Mouse (Mus musculus) hindbrain, embryonic 10.5 days (tissue): ENCODE measurements around the gene Taf4. TPM values are rescaled to one million over a fixed set of nuclear protein-coding genes. Genes with fewer than 3 reads are reported as not detected.

ENCODE experiments used
- DNase-seq: peaks from one replicate; pipeline ENCODE4 v3.0.0-alpha.2; 2017; ENCODE audit warnings: low spot score
- H3K27ac ChIP-seq: fragments of 300-500 bp; sonication (generic); 2 replicates; pipeline ENCODE4 v1.5.1; 2016; ENCODE audit warnings: mild to moderate bottlenecking, moderate library complexity
- H3K27me3 ChIP-seq: fragments of 300-500 bp; sonication (generic); 2 replicates; pipeline ENCODE4 v1.6.1; 2016; ENCODE audit warnings: mild to moderate bottlenecking; ENCODE audit not compliant: poor library complexity, insufficient read depth, severe bottlenecking
- H3K36me3 ChIP-seq: fragments of 300-500 bp; sonication (generic); 2 replicates; pipeline ENCODE4 v1.6.1; 2016; ENCODE audit warnings: mild to moderate bottlenecking, moderate library complexity
- H3K4me1 ChIP-seq: fragments of 300-500 bp; sonication (generic); replicated peaks from 2 replicates; pipeline ENCODE4 v1.6.1; 2016; ENCODE audit warnings: mild to moderate bottlenecking
- H3K4me3 ChIP-seq: fragments of 300-500 bp; sonication (generic); 2 replicates; pipeline ENCODE4 v1.5.1; 2016; ENCODE audit warnings: mild to moderate bottlenecking, moderate library complexity
- H3K9me3 ChIP-seq: fragments of 300-500 bp; sonication (generic); 2 replicates; pipeline ENCODE4 v1.6.1; 2016; ENCODE audit warnings: mild to moderate bottlenecking, moderate library complexity
- WGBS: fragments of 180-500 bp; shearing (Covaris S2); methylation state at CpG from one replicate; pipeline ENCODE4 v1.1.7; 2016; 5-methylcytosine and 5-hydroxymethylcytosine counted together
- polyA plus RNA-seq: library from polyadenylated mRNA; unstranded; fragments of >200 nt; fragmentation: Nextera tagmentation; extraction: Ambion mirVana; gene quantifications from 2 replicates; pipeline ENCODE4 v1.2.1, GENCODE M21; 2016

Gene Taf4
- polyA plus RNA-seq, 1 experiment from 2014 or later = 3.7 TPM

DNA sequence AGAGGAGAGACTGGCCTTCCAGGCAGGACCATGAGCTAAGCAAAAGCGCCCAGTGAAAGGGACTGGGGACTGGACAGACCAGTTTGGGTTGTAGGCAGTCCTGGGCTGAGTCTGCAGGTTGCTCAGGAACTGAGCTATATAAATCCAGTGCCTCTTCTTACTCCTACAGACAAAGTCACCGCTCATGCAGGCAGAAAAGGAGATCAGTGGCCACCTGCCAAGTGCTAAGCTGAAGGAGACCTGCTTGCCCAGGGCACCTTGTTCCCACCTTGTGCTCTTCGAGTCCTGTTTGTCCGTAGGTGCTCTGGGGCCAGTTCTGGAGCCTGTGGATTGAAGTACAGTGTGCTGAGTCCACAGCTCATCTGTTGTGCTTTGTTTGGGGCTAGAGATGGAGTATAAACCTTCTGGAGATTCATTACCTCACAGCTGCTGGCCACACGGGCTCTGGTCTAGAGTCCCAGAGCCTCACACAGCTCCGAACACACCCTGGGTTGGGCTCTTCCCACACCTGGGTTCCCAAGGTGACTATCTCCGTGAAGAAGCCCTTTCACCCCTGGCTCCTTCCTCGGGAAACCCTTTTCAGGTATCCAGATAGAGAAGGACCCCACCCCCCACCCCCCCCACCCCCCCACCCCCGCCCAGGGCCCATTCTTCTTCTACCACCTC lies 30.0 kb upstream of the Taf4 start:
- H3K9me3 ChIP-seq = peaks cover 8% of the 10 kb centered on the region; the same call in 1 of the 2 replicates
- H3K4me1 ChIP-seq = no peaks in the 10 kb centered on the region
- no peak overlapping the region for H3K4me3 ChIP-seq
- no peaks in the 10 kb centered on the region for H3K27me3 ChIP-seq
- H3K27ac ChIP-seq = no peak overlapping the region
- DNase-seq = no peak
- H3K36me3 ChIP-seq = no peaks in the 10 kb centered on the region
- WGBS = 54% methylated on average over 9 of the region's 9 CpGs

DNA sequence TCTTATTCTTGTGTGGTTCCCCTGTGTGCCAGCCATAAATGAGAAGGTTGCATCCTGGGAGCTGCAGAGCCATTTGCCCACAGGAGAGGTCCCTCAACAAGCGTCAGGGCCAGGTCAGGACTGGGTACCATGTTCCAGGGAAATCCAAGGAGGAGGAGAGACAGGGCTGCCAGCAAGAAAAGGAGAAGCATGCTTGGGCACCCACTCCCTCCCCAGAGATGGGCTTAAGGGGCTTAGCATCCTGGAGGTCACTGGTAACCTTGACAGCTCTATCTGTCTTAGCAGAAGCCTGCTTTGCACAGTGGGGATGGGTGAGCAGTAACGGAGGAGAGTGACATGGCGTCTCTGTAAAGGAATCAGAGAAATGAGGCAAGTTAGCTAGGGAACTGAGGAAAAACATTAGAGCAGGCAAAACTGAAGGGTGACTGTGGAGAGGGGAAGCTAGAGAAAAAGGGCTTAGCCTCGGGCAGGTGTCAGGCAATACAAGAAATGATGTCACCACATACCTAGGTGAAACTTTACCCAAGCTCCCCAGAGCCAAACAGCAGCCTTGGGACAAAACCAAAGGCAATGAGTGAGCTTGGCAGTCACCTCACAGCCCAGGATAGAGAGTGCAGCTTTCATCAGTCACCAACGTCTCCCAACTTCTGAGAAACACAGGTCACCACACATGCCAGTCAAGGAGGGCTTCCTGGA lies 29.4 kb upstream of the Taf4 start:
- WGBS = 65% methylated on average over 5 of the region's 5 CpGs
- Histone ChIP-seq H3K4me3 (no peak overlapping the region), H3K36me3 (no peaks in the 10 kb centered on the region), H3K9me3 (peaks cover 8% of the 10 kb centered on the region; the same call in 1 of the 2 replicates), H3K4me1 (no peaks in the 10 kb centered on the region), H3K27me3 (no peaks in the 10 kb centered on the region), H3K27ac (no peak overlapping the region)
- no peak for DNase-seq

DNA sequence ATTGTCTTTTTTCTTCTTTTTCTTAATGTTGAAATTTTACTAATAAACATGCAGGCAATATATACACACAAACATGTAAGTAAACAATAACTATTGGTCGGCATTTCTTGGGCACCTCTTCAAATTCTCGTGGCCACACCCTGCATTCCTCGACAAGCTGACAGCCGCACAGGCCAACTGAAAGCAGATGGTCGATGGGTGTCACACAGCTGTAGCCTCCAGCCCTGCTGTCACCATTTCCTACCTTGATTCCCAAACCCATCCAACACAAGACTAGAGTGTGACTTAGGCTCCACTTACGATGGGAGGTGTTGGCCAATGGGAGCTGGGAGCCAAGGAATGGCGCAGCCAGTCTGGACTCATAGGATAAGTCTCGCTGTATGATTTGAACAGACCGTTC lies 25.2 kb upstream of the Taf4 start:
- no peak overlapping the region for H3K4me3 ChIP-seq
- H3K27me3 ChIP-seq = no peaks in the 10 kb centered on the region
- H3K36me3 ChIP-seq = no peaks in the 10 kb centered on the region
- no peak for DNase-seq
- 92% methylated on average over 9 of the region's 9 CpGs for WGBS
- H3K27ac ChIP-seq = no peak overlapping the region
- H3K4me1 ChIP-seq = no peaks in the 10 kb centered on the region
- no peaks in the 10 kb centered on the region for H3K9me3 ChIP-seq

DNA sequence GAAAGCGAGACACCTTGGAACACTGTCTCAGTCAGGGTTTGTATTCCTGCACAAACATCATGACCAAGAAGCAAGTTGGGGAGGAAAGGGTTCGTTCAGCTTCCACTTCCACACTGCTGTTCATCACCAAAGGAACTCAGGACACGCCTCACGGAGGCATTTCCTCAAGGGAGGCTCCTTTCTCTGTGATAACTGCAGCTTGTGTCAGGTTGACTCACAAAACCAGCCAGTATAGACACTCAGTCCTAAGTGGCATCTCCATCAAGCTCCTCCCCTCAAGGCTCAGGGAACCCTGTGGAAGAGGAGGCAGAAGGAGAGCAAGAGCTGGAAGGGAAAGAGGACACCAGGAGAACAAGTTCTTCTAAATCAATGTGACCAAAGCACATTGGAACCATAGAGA lies 22.0 kb upstream of the Taf4 start:
- no peaks in the 10 kb centered on the region for H3K9me3 ChIP-seq
- no peaks in the 10 kb centered on the region for H3K36me3 ChIP-seq
- H3K4me1 ChIP-seq = no peaks in the 10 kb centered on the region
- 75% methylated on average over 4 of the region's 4 CpGs for WGBS
- H3K4me3 ChIP-seq = no peak overlapping the region
- no peak for DNase-seq
- no peaks in the 10 kb centered on the region for H3K27me3 ChIP-seq
- H3K27ac ChIP-seq = no peak overlapping the region

DNA sequence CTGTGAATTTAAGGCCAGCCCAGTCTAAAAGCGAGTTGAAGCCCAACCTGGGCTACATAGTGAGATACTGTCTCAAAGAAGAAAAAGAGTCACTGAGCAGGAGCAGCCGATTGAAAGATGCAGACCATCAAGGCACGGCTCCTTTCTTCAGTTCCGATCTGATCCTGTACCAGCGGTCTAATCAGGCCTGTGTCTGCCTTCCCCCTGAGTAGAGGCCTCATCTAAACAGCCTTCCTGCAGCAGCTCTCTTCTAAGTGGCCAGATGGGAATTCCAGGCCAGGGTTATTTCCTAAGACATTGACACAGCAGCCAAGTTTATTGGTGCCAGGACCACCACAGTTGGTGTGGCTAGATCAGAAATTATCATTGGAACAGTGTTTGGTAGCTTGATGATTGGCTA lies 16.6 kb upstream of the Taf4 start:
- H3K4me3 ChIP-seq = no peak overlapping the region
- H3K36me3 ChIP-seq = no peaks in the 10 kb centered on the region
- H3K27ac ChIP-seq = no peak overlapping the region
- no peak for DNase-seq
- H3K4me1 ChIP-seq = no peaks in the 10 kb centered on the region
- H3K27me3 ChIP-seq = no peaks in the 10 kb centered on the region
- 88% methylated on average over 5 of the region's 5 CpGs for WGBS
- no peaks in the 10 kb centered on the region for H3K9me3 ChIP-seq

DNA sequence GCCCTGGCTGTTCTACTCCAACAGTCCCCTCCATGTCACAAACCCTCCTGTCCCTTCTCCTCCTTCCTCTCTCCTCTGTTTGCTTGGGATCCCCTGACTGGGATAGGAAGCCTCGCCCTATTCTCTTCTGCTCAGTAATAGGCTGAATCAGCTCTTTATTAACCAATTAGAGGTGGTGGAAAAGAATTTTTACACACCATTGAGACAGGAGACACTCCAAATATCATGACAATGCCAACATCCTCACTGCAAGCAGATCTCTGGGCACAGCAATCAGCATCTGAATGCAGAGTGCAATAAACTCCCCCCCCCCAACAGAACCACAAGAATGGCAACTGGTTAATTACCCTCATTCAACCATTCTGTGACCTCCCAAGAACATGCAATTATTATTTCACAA lies 12.7 kb upstream of the Taf4 start:
- Histone ChIP-seq H3K36me3 (no peaks in the 10 kb centered on the region), H3K4me1 (peaks cover 14% of the 10 kb centered on the region), H3K9me3 (no peaks in the 10 kb centered on the region), H3K27me3 (no peaks in the 10 kb centered on the region), H3K27ac (no peak overlapping the region), H3K4me3 (no peak overlapping the region)
- WGBS = 69% methylated on average over 1 of the region's 1 CpGs
- DNase-seq = no peak

DNA sequence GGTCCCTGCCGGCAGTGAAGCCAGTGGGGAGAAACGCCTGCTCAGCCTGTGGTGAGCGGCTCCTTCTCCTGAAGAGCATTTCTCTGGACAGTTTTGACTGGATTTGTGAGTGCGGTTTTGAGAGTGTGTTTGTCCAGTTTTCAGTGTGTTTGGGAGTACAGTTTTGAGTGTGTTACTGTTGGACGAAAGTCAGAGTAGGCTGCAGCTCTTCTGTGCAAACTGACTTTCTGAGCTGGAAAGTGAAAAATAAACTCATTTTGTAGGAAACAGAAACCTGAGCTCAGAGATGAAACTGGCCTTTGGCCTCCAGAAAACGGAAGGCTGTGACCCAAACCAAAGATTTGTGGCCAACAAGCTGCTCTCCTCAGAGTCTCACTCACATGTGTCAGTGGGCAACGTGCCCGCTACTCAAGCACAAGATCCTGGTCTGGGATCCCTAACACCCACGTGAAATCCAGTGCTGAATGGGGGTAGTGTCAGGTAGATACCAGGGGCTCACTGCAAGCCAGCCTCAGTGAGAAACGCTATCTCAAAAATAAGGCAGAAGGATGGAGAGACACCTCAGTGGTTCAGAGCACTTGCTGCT lies 10.1 kb upstream of the Taf4 start:
- 74% methylated on average over 10 of the region's 10 CpGs for WGBS
- no peaks in the 10 kb centered on the region for H3K9me3 ChIP-seq
- H3K27ac ChIP-seq = no peak overlapping the region
- DNase-seq = no peak
- peaks cover 14% of the 10 kb centered on the region for H3K4me1 ChIP-seq
- H3K27me3 ChIP-seq = no peaks in the 10 kb centered on the region
- H3K36me3 ChIP-seq = no peaks in the 10 kb centered on the region
- H3K4me3 ChIP-seq = no peak overlapping the region

DNA sequence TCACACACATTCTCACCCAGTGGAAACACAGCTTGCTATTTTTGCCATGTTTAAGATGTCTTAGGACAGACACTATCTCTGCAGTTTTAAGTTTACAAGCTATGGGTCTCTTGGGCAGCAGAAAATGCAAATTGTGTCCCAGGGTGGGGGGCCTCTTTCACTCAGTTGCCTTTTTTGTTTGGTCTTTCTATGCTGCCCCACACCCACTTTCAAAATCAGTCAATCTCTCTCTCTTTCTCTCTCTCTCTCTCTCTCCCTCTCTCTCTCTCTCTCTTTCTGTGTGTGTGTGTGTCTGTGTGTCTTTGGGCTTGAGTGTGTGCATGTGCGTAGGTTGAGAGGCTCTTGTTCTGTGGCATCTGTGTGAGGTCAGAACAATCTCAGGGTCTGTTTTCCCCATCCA lies 9.2 kb upstream of the Taf4 start:
- 75% methylated on average over 1 of the region's 1 CpGs for WGBS
- no peak for DNase-seq
- H3K9me3 ChIP-seq = no peaks in the 10 kb centered on the region
- no peaks in the 10 kb centered on the region for H3K36me3 ChIP-seq
- H3K4me1 ChIP-seq = peaks cover 14% of the 10 kb centered on the region
- no peak overlapping the region for H3K27ac ChIP-seq
- no peak overlapping the region for H3K4me3 ChIP-seq
- no peaks in the 10 kb centered on the region for H3K27me3 ChIP-seq

DNA sequence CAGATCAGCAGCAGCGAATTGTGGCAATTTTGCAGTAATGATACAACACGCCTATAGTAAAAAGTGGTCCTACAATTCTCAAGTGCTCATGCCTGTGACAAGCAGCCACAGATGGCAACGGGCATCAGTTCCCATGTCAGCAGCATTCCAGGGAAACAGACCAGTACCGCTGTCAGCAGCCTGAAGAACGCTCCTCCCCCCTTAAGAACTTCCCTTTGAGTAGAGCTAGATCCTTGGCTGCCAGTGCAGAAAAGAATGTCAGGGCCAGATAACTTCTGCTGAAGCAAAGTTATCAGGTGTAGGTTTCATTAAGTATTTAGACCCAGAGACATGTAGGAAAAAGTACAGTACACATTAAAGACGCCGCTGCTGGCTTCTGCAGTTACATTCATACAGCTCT lies 8.4 kb upstream of the Taf4 start:
- H3K27ac ChIP-seq = no peak overlapping the region
- peaks cover 14% of the 10 kb centered on the region for H3K4me1 ChIP-seq
- no peaks in the 10 kb centered on the region for H3K9me3 ChIP-seq
- 46% methylated on average over 7 of the region's 7 CpGs for WGBS
- no peak for DNase-seq
- H3K27me3 ChIP-seq = no peaks in the 10 kb centered on the region
- no peaks in the 10 kb centered on the region for H3K36me3 ChIP-seq
- no peak overlapping the region for H3K4me3 ChIP-seq

DNA sequence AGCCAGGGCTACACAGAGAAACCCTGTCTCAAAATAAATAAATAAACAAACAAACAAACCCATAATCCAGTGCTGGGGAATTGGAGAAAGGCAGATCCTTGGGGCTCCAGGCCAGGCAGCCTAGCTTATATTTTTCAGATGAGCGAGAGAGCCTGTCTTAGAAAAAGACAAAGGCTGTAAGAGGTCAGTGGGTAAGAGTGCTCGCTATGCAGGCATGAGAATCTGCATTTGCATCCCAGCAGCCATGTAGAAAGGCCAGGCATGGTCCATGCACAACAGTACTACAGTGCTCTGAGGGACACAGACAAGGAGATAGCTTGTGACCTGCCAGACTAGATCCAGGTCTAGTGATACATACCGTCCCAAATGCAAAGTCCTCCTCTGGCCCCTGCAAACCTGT lies 6.3 kb upstream of the Taf4 start:
- no peaks in the 10 kb centered on the region for H3K36me3 ChIP-seq
- no peaks in the 10 kb centered on the region; the same call in 1 of the 2 replicates for H3K27me3 ChIP-seq
- H3K4me3 ChIP-seq = no peak overlapping the region
- H3K27ac ChIP-seq = no peak overlapping the region
- DNase-seq = no peak
- 89% methylated on average over 3 of the region's 3 CpGs for WGBS
- peaks cover 21% of the 10 kb centered on the region for H3K4me1 ChIP-seq
- H3K9me3 ChIP-seq = no peaks in the 10 kb centered on the region

DNA sequence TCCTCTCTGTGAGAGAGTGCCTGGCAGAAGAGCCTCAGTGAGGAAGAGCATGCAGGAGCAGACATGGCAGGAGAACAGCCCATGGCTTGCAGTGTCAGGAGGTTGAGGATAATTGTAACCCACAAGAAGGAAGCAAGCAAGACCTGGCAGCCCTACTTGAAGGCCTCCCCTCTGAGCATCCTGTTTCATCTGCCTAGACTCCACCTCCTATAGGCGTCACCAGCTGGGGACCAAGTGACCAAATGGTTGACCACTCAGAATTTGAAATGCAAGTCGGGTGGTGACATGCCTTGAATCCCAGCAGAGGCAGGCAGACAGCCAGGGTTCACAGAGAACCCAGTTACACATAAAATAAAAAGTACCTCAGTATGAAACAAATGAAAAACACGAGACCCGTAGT lies 4.2 kb upstream of the Taf4 start:
- H3K4me3 ChIP-seq = no peak overlapping the region
- H3K27me3 ChIP-seq = no peaks in the 10 kb centered on the region; the same call in 1 of the 2 replicates
- WGBS = 62% methylated on average over 4 of the region's 4 CpGs
- H3K36me3 ChIP-seq = no peaks in the 10 kb centered on the region
- no peaks in the 10 kb centered on the region for H3K9me3 ChIP-seq
- no peak overlapping the region for H3K27ac ChIP-seq
- DNase-seq = no peak
- peaks cover 20% of the 10 kb centered on the region for H3K4me1 ChIP-seq

DNA sequence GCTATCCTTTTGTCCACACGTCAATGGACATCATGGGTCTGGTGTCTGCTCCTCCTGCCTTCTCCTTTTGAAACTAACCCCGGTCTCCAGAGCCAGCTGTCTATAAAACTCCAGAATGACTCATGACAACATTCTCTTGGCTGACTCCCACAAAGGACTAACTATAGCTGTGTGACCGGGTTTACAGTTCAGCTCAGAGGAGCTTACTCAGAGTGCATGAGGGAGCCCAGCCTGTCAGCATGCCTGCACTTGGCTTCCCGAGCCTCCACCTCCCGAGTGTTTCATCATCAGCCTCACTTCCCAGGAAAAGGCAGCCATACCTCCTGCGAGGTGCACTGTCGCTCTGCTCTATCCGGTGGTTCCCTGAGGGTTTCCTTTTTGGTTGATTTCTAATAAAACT lies 3.4 kb upstream of the Taf4 start:
- Histone ChIP-seq H3K27me3 (no peaks in the 10 kb centered on the region; the same call in 1 of the 2 replicates), H3K4me1 (peaks cover 19% of the 10 kb centered on the region), H3K9me3 (no peaks in the 10 kb centered on the region), H3K27ac (no peak overlapping the region), H3K4me3 (no peak overlapping the region), H3K36me3 (no peaks in the 10 kb centered on the region)
- 70% methylated on average over 8 of the region's 8 CpGs for WGBS
- no peak for DNase-seq

DNA sequence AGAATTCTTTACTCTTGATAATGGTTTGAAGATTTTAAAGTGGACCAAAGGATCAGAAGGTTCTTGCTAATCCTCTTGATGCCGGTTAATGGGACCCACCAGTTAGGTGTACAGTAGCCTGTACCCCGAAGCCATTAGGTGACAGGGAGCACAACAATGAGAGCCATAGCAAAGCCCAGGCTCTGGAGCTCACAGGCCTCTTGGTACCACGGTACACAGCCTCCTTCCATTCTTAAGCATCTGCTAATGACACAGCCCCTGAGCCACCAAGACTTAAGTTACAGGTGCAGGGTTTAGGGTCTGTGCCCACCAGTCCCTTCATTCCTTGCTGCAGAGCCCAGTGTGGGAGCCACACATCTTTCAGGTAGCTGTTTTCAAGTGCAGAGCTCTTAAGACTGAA lies 1.8 kb upstream of the Taf4 start:
- H3K4me3 ChIP-seq = 0 out of 2 replicates have a peak overlapping the region, but pooled peaks have one; percentile 84
- H3K36me3 ChIP-seq = no peaks in the 10 kb centered on the region
- no peaks in the 10 kb centered on the region; the same call in 1 of the 2 replicates for H3K27me3 ChIP-seq
- 80% methylated on average over 3 of the region's 3 CpGs for WGBS
- no peaks in the 10 kb centered on the region for H3K9me3 ChIP-seq
- H3K4me1 ChIP-seq = peaks cover 32% of the 10 kb centered on the region
- DNase-seq = no peak
- H3K27ac ChIP-seq = no peak overlapping the region
